Mouse (Mus musculus) E14TG2a.4 (cell line): Measurements from ENCODE around the gene Rhbdd2.

ENCODE experiments used
- H3K27me3 ChIP-seq: 2 replicates; pipeline ENCODE4 v1.6.1; 2014; ENCODE audit warnings: low read length, control low read depth; ENCODE audit not compliant: insufficient read depth
- H3K36me3 ChIP-seq: 2 replicates; pipeline ENCODE4 v1.6.1; 2014; ENCODE audit warnings: low read length, control low read depth; ENCODE audit not compliant: insufficient read depth
- H3K4me1 ChIP-seq: replicated peaks from 2 replicates; pipeline ENCODE4 v1.6.1; 2014; ENCODE audit warnings: low read depth, low read length, control low read depth
- H3K4me3 ChIP-seq: replicated peaks from 2 replicates; pipeline ENCODE4 v1.5.1; 2014; ENCODE audit warnings: mild to moderate bottlenecking, low read length
- H3K9me3 ChIP-seq: 2 replicates; pipeline ENCODE4 v1.6.1; 2014; ENCODE audit warnings: low read length, control low read depth
- CTCF ChIP-seq: conservative IDR thresholded peaks from 2 replicates; pipeline ENCODE4 v1.5.1; 2014; ENCODE audit warnings: low read length
- NANOG ChIP-seq: IDR thresholded peaks from 2 replicates; pipeline ENCODE4 v1.6.1; 2014; ENCODE audit warnings: borderline replicate concordance, low read length, mixed read lengths
- POU5F1 ChIP-seq: IDR thresholded peaks from 2 replicates; pipeline ENCODE4 v1.6.1; 2014; ENCODE audit warnings: low read length, borderline replicate concordance

Gene Rhbdd2

DNA sequence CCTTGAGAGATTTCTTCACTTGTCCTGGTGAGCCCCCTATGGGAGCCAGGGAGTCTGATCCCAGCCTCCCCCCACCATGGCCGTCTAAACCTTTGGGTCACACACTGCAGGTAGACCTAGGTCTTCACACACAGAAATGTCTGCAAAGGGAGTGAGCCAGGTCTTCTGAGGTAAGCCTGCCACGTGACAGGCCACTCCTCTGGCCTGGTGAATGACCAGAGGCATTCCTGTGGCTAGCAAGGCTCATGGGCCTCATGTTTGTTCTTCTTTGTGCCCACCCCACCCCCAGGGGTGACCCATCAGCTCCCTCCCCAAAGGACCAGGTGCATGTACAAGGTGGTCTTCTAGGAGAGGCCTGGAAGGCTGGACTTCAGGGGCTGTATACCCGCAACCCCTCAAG, 19.1 kb downstream of the Rhbdd2 start:
- no peak for TF ChIP-seq CTCF
- TF ChIP-seq POU5F1: no peak
- TF ChIP-seq NANOG: no peak
- Histone ChIP-seq H3K4me1 (peaks cover 91% of the 10 kb centered on the region), H3K27me3 (no peaks in the 10 kb centered on the region), H3K4me3 (no peak overlapping the region), H3K36me3 (no peaks in the 10 kb centered on the region), H3K9me3 (peaks cover 6% of the 10 kb centered on the region)

DNA sequence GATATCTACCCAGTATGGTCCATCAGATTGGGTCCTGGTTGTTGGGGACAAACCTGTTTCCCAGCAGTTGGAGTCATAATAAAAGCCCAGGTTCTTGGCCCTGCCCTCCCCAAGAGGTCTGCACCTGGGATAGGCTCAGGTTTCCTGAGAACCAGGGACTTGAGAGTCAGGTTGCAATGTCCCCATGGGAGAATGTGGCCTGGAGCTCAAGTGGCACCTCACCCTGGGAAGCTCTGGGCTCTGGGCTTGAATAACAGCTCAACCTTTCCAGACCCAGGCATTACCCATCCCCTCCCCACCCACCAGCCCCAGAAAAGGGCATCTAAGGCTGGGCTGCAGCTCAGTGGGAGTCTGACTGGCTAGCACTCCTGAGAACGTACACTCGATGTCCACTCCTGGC, 20.8 kb downstream of the Rhbdd2 start:
- no peak overlapping the region for H3K4me3 ChIP-seq
- H3K9me3 ChIP-seq: peaks cover 3% of the 10 kb centered on the region
- H3K27me3 ChIP-seq: no peaks in the 10 kb centered on the region
- TF ChIP-seq POU5F1 (no peak), NANOG (no peak), CTCF (no peak)
- H3K4me1 ChIP-seq: peaks cover 88% of the 10 kb centered on the region
- no peaks in the 10 kb centered on the region for H3K36me3 ChIP-seq

DNA sequence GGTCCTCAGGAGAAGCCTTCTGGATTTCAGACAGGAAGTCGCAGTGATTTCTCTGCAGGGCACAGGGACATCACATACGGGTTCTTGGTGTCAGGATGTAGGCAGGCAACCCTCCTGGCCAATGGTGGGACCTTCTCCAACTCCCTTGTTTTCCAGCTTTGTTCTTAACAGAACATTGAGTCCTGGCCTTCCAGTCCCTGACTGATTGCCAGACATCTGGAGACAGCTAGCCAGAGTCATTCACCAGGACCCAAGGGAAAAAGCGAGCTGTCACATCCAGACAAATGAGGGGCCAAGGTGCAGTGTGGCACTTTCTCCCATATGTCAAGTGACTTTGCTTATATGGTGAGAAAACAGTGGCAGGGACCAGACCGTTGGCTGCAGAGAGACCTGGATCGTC, 23.6 kb downstream of the Rhbdd2 start:
- peaks cover 91% of the 10 kb centered on the region for H3K4me1 ChIP-seq

DNA sequence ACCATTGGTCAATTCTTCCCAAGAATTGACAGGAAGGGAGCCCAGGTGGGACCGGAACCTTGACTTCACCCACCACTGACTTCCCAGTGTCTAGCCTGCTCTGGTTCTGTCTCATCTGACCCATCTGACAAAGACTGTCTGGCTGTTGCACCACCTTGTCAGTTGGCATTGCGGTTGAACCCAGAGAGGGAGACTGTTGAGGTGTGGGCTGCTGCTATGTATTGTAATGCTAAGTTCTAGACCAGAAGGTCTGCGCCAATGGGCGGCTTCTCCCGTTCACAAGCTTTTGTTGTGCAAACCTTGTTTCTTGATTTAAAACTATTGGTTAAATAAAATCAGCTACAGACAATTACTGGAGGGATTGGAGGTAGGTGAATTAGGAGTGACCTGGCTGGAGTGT, 24.7 kb downstream of the Rhbdd2 start:
- H3K36me3 ChIP-seq: no peaks in the 10 kb centered on the region
- TF ChIP-seq POU5F1 (peak; percentile 25; the same call in 1 of the 2 replicates), CTCF (no peak), NANOG (peak; percentile 11; the same call in 1 of the 2 replicates)
- no peaks in the 10 kb centered on the region for H3K27me3 ChIP-seq
- no peaks in the 10 kb centered on the region for H3K9me3 ChIP-seq
- peak overlapping the region; percentile 57 for H3K4me3 ChIP-seq
- H3K4me1 ChIP-seq: peaks cover 91% of the 10 kb centered on the region

More for the DNA sequence above, 23.6 kb downstream of the Rhbdd2 start:
- Histone ChIP-seq H3K36me3 (no peaks in the 10 kb centered on the region), H3K27me3 (no peaks in the 10 kb centered on the region), H3K9me3 (no peaks in the 10 kb centered on the region), H3K4me3 (peak overlapping the region; percentile 57; the same call in 1 of the 2 replicates)
- no peak for TF ChIP-seq NANOG
- no peak for TF ChIP-seq POU5F1
- no peak for TF ChIP-seq CTCF

DNA sequence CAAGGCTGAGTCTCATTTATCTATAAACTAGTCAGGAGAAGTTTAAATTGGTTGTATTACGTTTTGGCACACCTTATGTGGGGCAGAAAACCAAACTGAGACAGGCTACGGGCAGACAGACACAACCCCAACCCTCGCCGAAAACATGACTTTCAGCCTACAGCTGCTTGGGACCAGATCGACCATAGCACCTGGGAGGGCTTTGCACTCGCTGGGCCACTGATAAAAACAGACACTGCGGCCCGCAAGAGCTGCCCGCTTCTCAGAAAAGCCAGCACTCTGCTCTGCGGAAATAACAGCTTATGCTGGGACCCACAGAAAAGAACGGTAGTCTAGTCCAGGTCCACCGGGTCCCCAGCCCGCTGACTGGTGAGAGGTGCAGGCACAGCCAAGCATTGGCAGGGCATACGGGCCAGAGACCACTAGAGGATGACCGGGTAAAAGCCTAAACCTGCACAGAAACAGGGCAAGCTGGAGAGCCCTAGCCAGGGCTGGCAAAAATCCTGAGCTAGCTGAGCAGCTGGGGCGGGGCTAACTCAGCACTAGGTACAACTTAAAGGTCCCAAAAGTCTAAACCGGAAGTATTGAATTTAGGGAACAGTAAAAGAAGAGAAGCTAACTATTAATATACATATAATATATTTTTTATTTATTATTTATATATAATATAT, 25.4 kb downstream of the Rhbdd2 start:
- H3K36me3 ChIP-seq: no peaks in the 10 kb centered on the region
- H3K27me3 ChIP-seq: no peaks in the 10 kb centered on the region
- peaks cover 85% of the 10 kb centered on the region for H3K4me1 ChIP-seq
- H3K9me3 ChIP-seq: no peaks in the 10 kb centered on the region
- TF ChIP-seq POU5F1 (no peak), NANOG (no peak)
- H3K4me3 ChIP-seq: peak overlapping the region; percentile 79

DNA sequence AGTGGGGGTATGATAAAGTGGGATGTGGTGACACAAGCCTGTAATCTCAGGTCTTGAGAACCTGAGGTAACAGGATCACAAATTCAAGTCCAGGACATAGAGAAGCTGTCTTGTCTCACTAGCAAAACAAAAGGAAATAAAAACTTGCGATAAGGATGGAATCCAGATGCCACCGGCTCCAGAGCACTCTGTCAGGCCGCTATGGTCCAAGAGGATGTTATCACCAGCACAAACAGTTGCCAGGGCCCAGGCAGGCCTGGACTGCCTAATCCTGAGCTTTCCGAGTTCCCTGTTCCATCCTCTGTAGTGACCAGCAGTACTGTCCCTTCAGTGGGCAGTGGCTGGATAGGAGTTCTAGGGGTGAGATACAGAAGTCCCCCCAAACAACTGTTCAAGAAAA, 27.5 kb downstream of the Rhbdd2 start:
- Histone ChIP-seq H3K4me1 (peaks cover 80% of the 10 kb centered on the region), H3K4me3 (no peak overlapping the region), H3K9me3 (no peaks in the 10 kb centered on the region), H3K27me3 (no peaks in the 10 kb centered on the region), H3K36me3 (no peaks in the 10 kb centered on the region)
- TF ChIP-seq POU5F1 (no peak), NANOG (no peak), CTCF (no peak)

DNA sequence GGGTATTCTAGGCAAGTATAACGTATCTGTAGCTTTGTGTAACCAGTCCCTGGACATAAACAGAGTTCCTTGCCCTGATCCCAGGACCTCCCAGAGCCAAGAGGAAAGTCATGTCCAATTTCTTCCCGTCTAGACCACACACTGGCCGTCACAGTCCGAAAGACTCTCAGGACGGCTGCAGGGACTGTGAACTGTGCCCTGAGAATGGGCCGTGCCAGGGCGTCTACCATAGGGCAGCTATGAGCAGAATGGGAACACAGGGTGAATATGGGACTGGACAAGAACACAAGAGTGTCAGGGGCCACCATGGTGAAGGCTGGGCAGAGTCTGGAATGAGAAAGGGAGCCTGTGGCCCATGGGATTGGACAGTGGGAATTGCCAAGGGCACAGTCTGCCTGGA, 28.1 kb downstream of the Rhbdd2 start:
- TF ChIP-seq NANOG (no peak), POU5F1 (no peak), CTCF (no peak)
- H3K27me3 ChIP-seq: no peaks in the 10 kb centered on the region
- H3K9me3 ChIP-seq: no peaks in the 10 kb centered on the region
- no peaks in the 10 kb centered on the region for H3K36me3 ChIP-seq
- peak overlapping the region; percentile 32 for H3K4me3 ChIP-seq
- peaks cover 75% of the 10 kb centered on the region for H3K4me1 ChIP-seq

DNA sequence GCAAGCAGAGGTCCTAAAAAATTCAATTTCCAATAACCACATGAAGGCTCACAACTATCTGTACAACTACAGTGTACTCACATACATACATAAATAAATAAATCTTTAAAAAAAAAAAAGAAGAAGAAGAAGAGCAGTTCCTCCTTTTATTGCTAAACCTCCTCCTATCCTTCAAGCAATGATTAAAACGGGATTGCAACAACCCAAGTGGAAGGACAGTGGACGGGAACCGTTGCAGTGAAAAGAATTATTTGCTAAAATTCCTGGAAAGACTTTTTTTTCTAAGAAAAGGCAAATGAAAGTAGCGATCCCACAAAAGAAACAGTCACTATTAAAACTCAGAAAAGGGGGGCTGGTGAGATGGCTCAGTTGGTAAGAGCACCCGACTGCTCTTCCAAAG, 34.5 kb downstream of the Rhbdd2 start:
- Histone ChIP-seq H3K4me1 (peaks cover 57% of the 10 kb centered on the region), H3K9me3 (no peaks in the 10 kb centered on the region), H3K27me3 (no peaks in the 10 kb centered on the region), H3K4me3 (no peak overlapping the region), H3K36me3 (no peaks in the 10 kb centered on the region)
- TF ChIP-seq NANOG (no peak), CTCF (no peak), POU5F1 (no peak)

DNA sequence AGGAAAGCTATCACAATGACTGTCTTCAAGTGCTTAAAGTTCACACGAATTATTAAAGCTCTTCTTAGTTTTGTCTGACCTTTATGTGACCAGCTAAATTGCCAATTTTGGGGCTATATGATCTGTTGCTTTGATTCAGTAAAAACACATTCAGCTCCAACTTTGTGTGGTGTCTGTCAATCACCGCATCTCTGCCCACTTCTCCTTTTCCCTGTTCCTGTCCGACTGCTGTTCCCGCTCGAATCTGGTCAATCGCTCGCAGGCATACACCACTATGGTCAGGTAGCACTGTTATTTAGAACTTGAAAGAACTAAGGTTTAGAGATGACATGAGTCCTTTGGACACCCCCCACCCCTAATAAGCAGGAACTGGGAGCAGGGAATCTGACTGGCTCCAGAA, 35.7 kb downstream of the Rhbdd2 start:
- no peaks in the 10 kb centered on the region for H3K36me3 ChIP-seq
- H3K9me3 ChIP-seq: no peaks in the 10 kb centered on the region
- H3K4me3 ChIP-seq: no peak overlapping the region
- no peaks in the 10 kb centered on the region for H3K27me3 ChIP-seq
- H3K4me1 ChIP-seq: peaks cover 65% of the 10 kb centered on the region
- TF ChIP-seq POU5F1: no peak
- no peak; the same call in 1 of the 2 replicates for TF ChIP-seq CTCF
- no peak for TF ChIP-seq NANOG
